Mouse (Mus musculus) liver, adult 2 months (tissue): ENCODE data around the gene Pgs1.

ENCODE experiments used
- CTCF ChIP-seq: fragments of 200-500 bp; IDR thresholded peaks from 2 replicates; pipeline ENCODE4 v1.5.1; 2011; ENCODE audit warnings: low read depth, low read length, control low read depth
- POLR2A ChIP-seq: fragments of 200-500 bp; IDR thresholded peaks from 2 replicates; pipeline ENCODE4 v1.6.1; 2011; ENCODE audit warnings: low read length, control low read depth; ENCODE audit not compliant: insufficient read depth; ENCODE audit errors: extremely low read depth

GRCm38 (mm10) chr11:117969100-117969944 lies 16.8 kb upstream of the Pgs1 start:
- TF ChIP-seq POLR2A (peak; percentile 96), CTCF (0 out of 2 replicates have a peak, but pooled peaks have one; percentile 4)
